Mouse (Mus musculus) hematopoietic multipotent progenitor cell, adult 10-12 weeks (in vitro differentiated cells): ENCODE measurements around the gene Cpt1b. TPM values are rescaled to one million over a fixed set of nuclear protein-coding genes. Genes with fewer than 3 reads are reported as not detected.

ENCODE experiments used
- polyA plus RNA-seq: library from polyadenylated mRNA; stranded (reverse); fragments of >175 nt; gene quantifications from 2 replicates; pipeline ENCODE4 v1.2.3, GENCODE M21; 2012; ENCODE audit warnings: low replicate concordance

The Cpt1b gene
- polyA plus RNA-seq = 0.33 and 2.2 TPM in 2 replicates

DNA sequence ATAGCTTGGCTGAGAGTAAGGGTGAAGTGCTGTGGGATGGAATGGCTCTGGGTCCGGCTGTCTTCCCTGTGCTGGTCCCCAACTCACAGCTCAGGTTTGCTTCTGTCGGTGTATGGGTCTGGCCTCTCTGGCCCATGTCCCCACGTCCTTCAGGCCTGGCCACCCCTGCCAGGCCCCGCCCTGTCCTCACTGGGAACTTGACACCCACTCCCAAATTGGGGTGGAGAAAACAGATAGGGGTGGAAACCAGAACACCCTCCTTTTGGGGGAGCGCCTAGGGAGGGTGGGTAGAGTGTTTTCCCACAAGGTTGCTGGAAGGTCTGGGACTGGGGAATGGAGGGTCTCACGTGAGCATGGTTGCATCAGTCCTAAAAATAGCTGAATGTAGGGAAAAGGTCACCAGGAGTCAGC lies at the start of gene Cpt1b:
Gene Cpt1b, minus strand, starts transcription at position 153 of the 411 bp plus-strand sequence.

DNA sequence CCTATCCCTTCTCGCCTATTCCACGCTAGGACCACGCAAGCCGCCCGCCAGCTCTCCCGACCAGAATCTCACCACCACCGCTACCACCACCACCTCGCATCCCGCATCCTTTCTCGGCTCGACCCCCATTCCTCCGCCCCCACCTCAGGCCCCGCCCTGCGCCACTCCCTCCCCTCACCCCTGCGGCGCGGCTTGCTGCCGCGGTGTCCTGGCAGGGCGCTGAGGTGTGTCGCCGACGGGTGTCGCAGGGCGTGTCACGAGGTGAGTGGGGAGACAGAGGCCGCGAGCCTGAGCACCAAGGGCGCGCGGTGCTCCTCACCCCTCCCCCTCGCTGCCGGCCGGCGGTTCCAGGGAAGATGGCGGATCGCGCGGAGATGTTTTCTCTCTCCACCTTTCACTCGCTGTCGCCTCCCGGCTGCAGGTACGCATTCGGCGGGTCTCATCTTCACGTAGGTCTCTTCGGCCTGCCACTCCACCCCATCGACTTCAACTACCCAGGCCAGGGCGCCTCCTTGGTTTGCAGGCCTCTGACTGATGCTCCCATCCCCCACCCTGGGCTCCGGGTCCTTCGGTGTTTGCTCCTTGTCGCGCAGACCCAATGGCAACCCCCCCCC lies 28.3 kb upstream of the Cpt1b start, which contains the start of gene Mapk8ip2:
Gene Mapk8ip2, plus strand, starts transcription at position 49 of the 614 bp plus-strand sequence.

DNA sequence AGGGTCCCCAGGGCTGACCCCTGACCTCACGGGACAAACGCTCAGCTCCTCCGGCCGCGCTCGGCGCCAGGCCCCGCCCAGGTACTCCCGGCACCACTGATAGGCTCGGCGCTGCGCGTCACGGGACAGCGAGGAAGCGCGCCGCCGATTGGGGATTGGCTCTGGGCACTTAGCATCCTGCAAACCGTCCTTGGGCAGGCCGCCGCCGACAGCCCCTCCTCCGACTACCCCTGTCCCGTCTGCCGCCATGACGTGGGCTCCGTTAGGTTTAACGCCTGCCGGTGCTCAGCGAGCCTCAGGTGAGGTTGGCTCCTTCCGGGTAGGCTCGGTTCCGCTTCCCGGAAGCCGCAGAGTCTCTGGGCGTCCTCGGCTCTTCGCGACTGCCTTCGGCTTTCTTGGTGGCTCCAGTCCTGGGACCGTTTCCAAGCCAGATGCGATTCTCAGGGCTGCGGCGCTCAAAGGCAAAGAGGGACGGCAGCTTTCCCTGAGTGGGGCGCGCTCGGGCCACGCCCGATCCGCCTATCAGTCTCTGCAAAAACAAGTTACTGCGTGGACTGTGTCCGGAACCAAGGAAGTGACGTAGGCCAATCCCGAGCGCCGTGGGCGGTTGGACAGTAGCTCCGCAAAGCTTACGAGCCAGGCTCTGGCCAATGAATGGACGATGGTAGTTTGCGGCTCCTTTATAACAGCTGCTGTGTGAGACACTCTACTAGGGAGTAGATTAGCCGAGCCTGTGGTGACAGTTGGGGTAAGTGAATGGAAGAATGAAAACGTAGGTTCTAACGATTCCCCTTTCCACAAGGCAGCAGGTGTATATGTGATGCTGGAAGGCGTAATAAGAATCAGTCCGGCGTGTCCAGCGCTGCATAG lies 3.9 kb upstream of the Cpt1b start, which contains the start of the genes C730034F03Rik, Gm44502 and Chkb:
Gene C730034F03Rik, plus strand, starts transcription at position 238 of the 870 bp plus-strand sequence.
Gene Gm44502, minus strand, starts transcription at position 345 of the 870 bp plus-strand sequence.
Gene Chkb, minus strand, starts transcription at position 557 of the 870 bp plus-strand sequence.

DNA sequence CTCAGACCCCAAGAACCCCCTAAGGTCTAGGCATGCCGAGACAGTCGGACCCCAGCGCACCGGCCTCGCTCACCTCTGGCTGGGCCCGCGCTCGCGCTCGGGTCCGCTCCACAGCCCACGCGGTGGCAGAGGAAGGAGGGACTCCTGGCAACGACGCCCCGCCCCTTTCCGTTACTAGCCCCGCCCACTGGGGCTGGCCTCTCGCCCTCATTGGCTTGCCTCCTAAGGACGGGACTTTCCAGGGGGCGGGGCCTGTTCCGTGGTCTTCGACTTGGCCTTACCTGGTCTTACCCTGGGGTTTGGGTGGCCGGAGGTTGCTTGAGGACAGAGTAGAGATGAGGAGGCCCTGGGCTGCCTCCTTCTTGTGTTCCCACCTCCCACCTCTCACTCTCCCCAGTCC lies 15.5 kb downstream of the Cpt1b start, which contains the start of gene Syce3:
Gene Syce3, minus strand, starts transcription at position 386 of the 400 bp plus-strand sequence.

DNA sequence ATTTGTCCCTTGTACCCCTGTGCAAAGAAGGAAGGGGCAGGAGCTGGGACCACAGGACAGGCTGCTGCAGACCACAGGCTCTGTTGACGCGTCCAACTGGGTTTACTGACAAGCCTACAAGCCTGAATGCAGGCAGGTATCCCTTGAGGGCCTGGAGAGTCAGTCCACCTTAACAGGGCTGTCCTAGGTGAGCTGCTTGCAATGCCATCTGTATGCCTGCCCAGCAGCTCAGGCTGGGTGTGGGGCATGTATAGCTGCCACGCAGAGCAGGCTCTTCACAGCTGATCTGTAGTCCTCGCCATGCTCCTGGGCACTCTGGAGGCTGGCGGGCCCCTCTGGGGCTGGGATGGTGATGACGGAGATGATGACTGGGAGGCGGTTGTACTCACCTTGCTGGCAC lies 41.0 kb downstream of the Cpt1b start, which contains the start of gene Klhdc7b:
Gene Klhdc7b, plus strand, starts transcription at position 301 of the 400 bp plus-strand sequence.

DNA sequence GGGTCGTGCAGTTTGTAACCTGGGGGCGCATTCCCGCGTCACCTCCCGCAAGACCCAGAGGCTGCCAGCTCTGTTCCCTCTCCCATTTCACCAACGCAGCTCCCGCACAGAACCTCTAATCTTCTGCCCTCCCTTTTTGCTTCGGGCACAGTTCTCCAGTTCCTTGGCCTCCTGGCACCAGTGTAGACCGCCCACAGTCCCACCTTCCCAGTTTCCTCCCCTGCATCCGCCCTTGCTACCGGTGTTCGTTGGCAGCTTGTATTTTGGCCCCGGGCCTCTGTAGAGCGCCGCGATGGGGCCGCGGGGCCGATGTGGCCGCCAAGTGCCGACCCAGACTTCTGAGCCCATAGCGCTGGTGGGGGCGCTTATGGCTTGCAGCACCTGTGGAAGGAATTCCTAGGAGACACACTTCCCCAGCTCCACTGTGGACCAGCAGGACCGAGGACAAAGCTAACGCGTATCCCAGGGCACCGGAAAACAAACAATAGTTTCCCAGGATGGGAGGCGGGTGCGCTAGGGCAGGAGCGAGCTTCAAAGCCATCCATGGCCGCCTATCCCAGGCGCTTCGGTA lies 46.7 kb downstream of the Cpt1b start, which contains the start of gene Odf3b:
Gene Odf3b, minus strand, starts transcription at position 452 of the 571 bp plus-strand sequence.

DNA sequence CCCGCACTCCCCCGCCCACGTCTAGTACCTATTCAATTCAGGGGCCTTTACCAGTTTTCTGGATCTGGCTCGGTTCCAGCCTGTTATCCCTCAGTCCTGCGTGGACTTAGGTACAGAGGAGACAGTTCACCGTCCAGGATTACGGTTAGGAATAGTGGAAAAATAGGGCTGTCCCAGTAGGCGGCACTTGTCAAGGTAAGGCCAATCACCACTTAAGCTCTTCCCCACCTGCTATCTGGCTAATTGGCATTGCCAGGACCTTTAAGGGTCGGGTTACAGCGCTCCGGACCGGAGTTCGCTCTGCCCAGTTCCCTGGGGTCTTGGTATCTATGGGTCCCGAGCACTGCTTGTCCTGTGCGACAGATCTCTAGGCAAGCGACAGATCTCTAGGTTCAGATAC lies 48.7 kb downstream of the Cpt1b start, which contains the start of gene Tymp:
Gene Tymp, minus strand, starts transcription at position 83 of the 400 bp plus-strand sequence.

DNA sequence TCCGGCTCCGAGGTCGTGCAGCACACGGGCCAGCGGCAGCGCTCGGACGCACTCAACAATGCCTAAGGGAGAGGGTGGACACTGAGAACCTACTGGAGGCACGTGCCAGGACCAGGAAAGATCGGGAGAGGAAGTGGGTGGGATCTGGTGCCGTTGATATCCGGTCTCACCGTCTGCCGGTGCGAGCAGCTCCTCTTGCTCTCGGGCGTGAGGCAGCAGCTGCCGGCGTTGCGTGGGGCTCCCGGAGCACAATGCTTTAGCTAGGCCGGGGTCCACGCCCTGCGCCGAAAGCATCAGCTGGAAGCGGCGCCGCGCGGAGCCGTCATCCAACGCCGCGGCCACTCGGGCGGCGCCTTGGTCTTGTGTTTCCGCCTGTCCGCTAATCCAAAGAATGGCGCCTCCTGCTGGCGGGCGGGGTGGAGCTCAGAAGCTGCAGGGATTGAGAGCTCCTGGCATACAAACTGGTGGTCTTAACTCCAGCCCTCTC lies 51.9 kb downstream of the Cpt1b start, which contains the start of gene Sco2:
Gene Sco2, minus strand, starts transcription at position 85 of the 487 bp plus-strand sequence.

Other genes with a start within 250 kb of the Cpt1b start
- 114 and 275 TPM in 2 replicates for gene Plxnb2, start 245.1 kb downstream of the Cpt1b start, polyA plus RNA-seq
- 28.6 and 33.7 TPM in 2 replicates for gene Dennd6b, start 229.4 kb downstream of the Cpt1b start, polyA plus RNA-seq
- gene Ppp6r2, start 214.3 kb downstream of the Cpt1b start, polyA plus RNA-seq = 175 and 371 TPM in 2 replicates
- 316 and 384 TPM in 2 replicates for gene Sbf1, start 110.6 kb downstream of the Cpt1b start, polyA plus RNA-seq
- 0.31 TPM in 1 of 2 replicates, not detected in the other for gene Adm2, start 103.1 kb downstream of the Cpt1b start, polyA plus RNA-seq
- not detected in 2 replicates for gene Miox, start 91.5 kb downstream of the Cpt1b start, polyA plus RNA-seq
- 107 and 187 TPM in 2 replicates for gene Lmf2, start 70.2 kb downstream of the Cpt1b start, polyA plus RNA-seq
- gene Ncaph2, start 70.1 kb downstream of the Cpt1b start, polyA plus RNA-seq = 47.9 and 48.1 TPM in 2 replicates
- gene Sco2, start 52.0 kb downstream of the Cpt1b start, polyA plus RNA-seq = 35.5 and 46.3 TPM in 2 replicates
- 1.3 and 2.9 TPM in 2 replicates for gene Tymp, start 48.8 kb downstream of the Cpt1b start, polyA plus RNA-seq
- gene Odf3b, start 46.6 kb downstream of the Cpt1b start, polyA plus RNA-seq = 1.4 and 3.2 TPM in 2 replicates
- gene Klhdc7b, start 40.9 kb downstream of the Cpt1b start, polyA plus RNA-seq = not detected in 2 replicates
- not detected in 2 replicates for gene Syce3, start 15.4 kb downstream of the Cpt1b start, polyA plus RNA-seq
- 0.24 and 0.42 TPM in 2 replicates for gene C730034F03Rik, start 3.7 kb upstream of the Cpt1b start, polyA plus RNA-seq
- 0.86 and 3.8 TPM in 2 replicates for gene Gm44502, start 3.8 kb upstream of the Cpt1b start, polyA plus RNA-seq
- gene Chkb, start 4.0 kb upstream of the Cpt1b start, polyA plus RNA-seq = 150 and 271 TPM in 2 replicates
- 0.02 TPM in 1 of 2 replicates, not detected in the other for gene Mapk8ip2, start 28.1 kb upstream of the Cpt1b start, polyA plus RNA-seq
- gene Arsa, start 51.6 kb upstream of the Cpt1b start, polyA plus RNA-seq = 51.3 and 54.9 TPM in 2 replicates
- 1.6 and 7.3 TPM in 2 replicates for gene Shank3, start 73.8 kb upstream of the Cpt1b start, polyA plus RNA-seq
- gene Acr, start 142.5 kb upstream of the Cpt1b start, polyA plus RNA-seq = 0.08 TPM in 1 of 2 replicates, not detected in the other
- gene Rabl2, start 166.1 kb upstream of the Cpt1b start, polyA plus RNA-seq = 3.7 and 4.4 TPM in 2 replicates